Mouse (Mus musculus) myocyte (in vitro differentiated cells): Measurements from ENCODE around the gene Jph2. TPM values are rescaled to one million over a fixed set of nuclear protein-coding genes. Genes with fewer than 3 reads are reported as not detected.
A peak's percentile ranks its signal among the peaks of the same experiment; 100 is the strongest.

ENCODE experiments used
- H3K27me3 ChIP-seq: one replicate; pipeline ENCODE4 v1.6.1; 2011; ENCODE audit not compliant: control insufficient read depth, insufficient read depth, insufficient read length
- H3K36me3 ChIP-seq: one replicate; pipeline ENCODE4 v1.6.1; 2011; ENCODE audit not compliant: control insufficient read depth, insufficient read depth
- H3K4me2 ChIP-seq: one replicate; pipeline ENCODE4 v1.6.1; 2011; ENCODE audit warnings: low read depth, control low read depth
- H3K4me3 ChIP-seq: one replicate; pipeline ENCODE4 v1.5.1; 2011; ENCODE audit warnings: mild to moderate bottlenecking, control low read depth, moderate library complexity
- H3K79me2 ChIP-seq: one replicate; pipeline ENCODE4 v1.6.1; 2011; ENCODE audit not compliant: control insufficient read depth, insufficient read depth
- H3ac ChIP-seq: one replicate; pipeline ENCODE4 v1.6.1; 2011; ENCODE audit not compliant: control insufficient read depth, insufficient read length
- CEBPB ChIP-seq: IDR thresholded peaks from 2 replicates; pipeline ENCODE4 v1.6.1; 2011; ENCODE audit warnings: mild to moderate bottlenecking, moderate library complexity; ENCODE audit not compliant: poor library complexity, insufficient read depth, severe bottlenecking
- E2F4 ChIP-seq: IDR thresholded peaks from one replicate; pipeline ENCODE4 v1.6.1; 2011; ENCODE audit warnings: mild to moderate bottlenecking, control low read depth, moderate library complexity; ENCODE audit not compliant: insufficient read depth
- MAX ChIP-seq: IDR thresholded peaks from one replicate; pipeline ENCODE4 v1.6.1; 2011; ENCODE audit warnings: low read depth, mild to moderate bottlenecking, control low read depth
- MYOD1 ChIP-seq, 3 experiments: IDR thresholded peaks; one replicate each; pipeline ENCODE4 v1.6.1; 2011; ENCODE audit warnings: control low read depth in 2 of 3, low read depth in 2 of 3, mild to moderate bottlenecking in 2 of 3, moderate library complexity in 1 of 3; ENCODE audit not compliant: insufficient read length in 2 of 3, control insufficient read depth in 1 of 3
- MYOG ChIP-seq, 3 experiments: IDR thresholded peaks; one replicate each; pipeline ENCODE4 v1.6.1; 2011; ENCODE audit warnings: control low read depth in 2 of 3, low read depth in 2 of 3, mild to moderate bottlenecking in 2 of 3; ENCODE audit not compliant: insufficient read length in 2 of 3, control insufficient read depth in 1 of 3, insufficient read depth in 1 of 3
- POLR2A ChIP-seq: IDR thresholded peaks from one replicate; pipeline ENCODE4 v1.6.1; 2011; ENCODE audit warnings: low read depth, mild to moderate bottlenecking, control low read depth, moderate library complexity; ENCODE audit not compliant: insufficient read length
- POLR2AphosphoS2 ChIP-seq: IDR thresholded peaks from one replicate; pipeline ENCODE4 v1.6.1; 2011; ENCODE audit warnings: low read depth, control low read depth; ENCODE audit not compliant: insufficient read length
- REST ChIP-seq: IDR thresholded peaks from one replicate; pipeline ENCODE4 v1.6.1; 2011; ENCODE audit warnings: mild to moderate bottlenecking, control low read depth, moderate library complexity; ENCODE audit not compliant: insufficient read depth, insufficient read length
- SRF ChIP-seq: IDR thresholded peaks from one replicate; pipeline ENCODE4 v1.6.1; 2011; ENCODE audit warnings: low read depth; ENCODE audit not compliant: control insufficient read depth, insufficient read length
- TCF12 ChIP-seq: IDR thresholded peaks from one replicate; pipeline ENCODE4 v1.6.1; 2011; ENCODE audit warnings: mild to moderate bottlenecking, control low read depth; ENCODE audit not compliant: poor library complexity, insufficient read depth, severe bottlenecking
- TCF3 ChIP-seq: IDR thresholded peaks from one replicate; pipeline ENCODE4 v1.6.1; 2011; ENCODE audit warnings: low read depth, control low read depth; ENCODE audit not compliant: insufficient read length
- USF1 ChIP-seq: IDR thresholded peaks from one replicate; pipeline ENCODE4 v1.6.1; 2011; ENCODE audit warnings: low read depth, mild to moderate bottlenecking, control low read depth, moderate library complexity
- polyA plus RNA-seq: library from polyadenylated mRNA; unstranded; fragments of >200 nt; fragmentation: generic; extraction: Trizol; gene quantifications from one replicate; pipeline ENCODE4 v1.2.1, GENCODE M21; 2012; ENCODE audit warnings: missing spikeins

Gene Jph2
- polyA plus RNA-seq, 1 experiment = 217 TPM

- H3ac ChIP-seq = peak overlapping the region; percentile 81
- peaks cover 63% of the 10 kb centered on the region for H3K79me2 ChIP-seq
- peak overlapping the region; percentile 84 for H3K4me3 ChIP-seq
- H3K4me2 ChIP-seq = peak overlapping the region; percentile 87
- TF ChIP-seq TCF12 (no peak), POLR2A (peak; percentile 85), POLR2AphosphoS2 (peak; percentile 92), MAX (peak; percentile 52), USF1 (peak; percentile 94), MYOD1 (IDR thresholded peaks at IDR 0.05; ENCODE audit: control insufficient read depth in 1 of 3, insufficient read length in 2 of 3, low read depth in 2 of 3) (no peak), REST (no peak), CEBPB (no peak), E2F4 (peak; percentile 9), MYOG (IDR thresholded peaks at IDR 0.05; ENCODE audit: control insufficient read depth in 1 of 3, insufficient read depth in 1 of 3, insufficient read length in 2 of 3, low read depth in 2 of 3) (peak in 1 of 3 experiments; percentile 20), SRF (no peak), TCF3 (no peak)
- no peaks in the 10 kb centered on the region for H3K27me3 ChIP-seq
- peaks cover under 1% of the 10 kb centered on the region for H3K36me3 ChIP-seq
These were observed 21.7 kb upstream of the Jph2 start for GRCm38 (mm10) chr2:163419346-163420045.

- peak overlapping the region; percentile 84 for H3K4me3 ChIP-seq
- H3K36me3 ChIP-seq = peaks cover 6% of the 10 kb centered on the region
- H3K4me2 ChIP-seq = peak overlapping the region; percentile 93
- H3ac ChIP-seq = peak overlapping the region; percentile 81
- H3K27me3 ChIP-seq = no peaks in the 10 kb centered on the region
- peaks cover 68% of the 10 kb centered on the region for H3K79me2 ChIP-seq
- TF ChIP-seq MYOD1 (IDR thresholded peaks at IDR 0.05; ENCODE audit: control insufficient read depth in 1 of 3, insufficient read length in 2 of 3, low read depth in 2 of 3) = no peak
- no peak for TF ChIP-seq REST
- TF ChIP-seq CEBPB = no peak
- TF ChIP-seq E2F4 = no peak
- TF ChIP-seq MAX = no peak
- TF ChIP-seq USF1 = no peak
- no peak for TF ChIP-seq SRF
- TF ChIP-seq MYOG (IDR thresholded peaks at IDR 0.05; ENCODE audit: control insufficient read depth in 1 of 3, insufficient read depth in 1 of 3, insufficient read length in 2 of 3, low read depth in 2 of 3) = no peak
- TF ChIP-seq POLR2AphosphoS2 = no peak
- no peak for TF ChIP-seq TCF12
- no peak for TF ChIP-seq TCF3
- TF ChIP-seq POLR2A = no peak
These were observed 21.1 kb upstream of the Jph2 start for GRCm38 (mm10) chr2:163418841-163419345.

- TF ChIP-seq SRF (no peak), TCF3 (no peak), MYOG (IDR thresholded peaks at IDR 0.05; ENCODE audit: control insufficient read depth in 1 of 3, insufficient read depth in 1 of 3, insufficient read length in 2 of 3, low read depth in 2 of 3) (no peak), POLR2A (no peak), CEBPB (no peak), POLR2AphosphoS2 (no peak), USF1 (no peak), REST (no peak), E2F4 (no peak), TCF12 (no peak), MAX (no peak), MYOD1 (IDR thresholded peaks at IDR 0.05; ENCODE audit: control insufficient read depth in 1 of 3, insufficient read length in 2 of 3, low read depth in 2 of 3) (no peak)
These were observed 20.0 kb upstream of the Jph2 start for GRCm38 (mm10) chr2:163417830-163418229.

GRCm38 (mm10) chr2:163417026-163417425 lies 19.2 kb upstream of the Jph2 start:
- Histone ChIP-seq H3K27me3 (no peaks in the 10 kb centered on the region), H3ac (no peak overlapping the region), H3K4me2 (no peak overlapping the region), H3K79me2 (peaks cover 78% of the 10 kb centered on the region), H3K4me3 (peak overlapping the region; percentile 84), H3K36me3 (peaks cover 11% of the 10 kb centered on the region)
- TF ChIP-seq MAX (no peak), E2F4 (no peak), REST (no peak), MYOD1 (IDR thresholded peaks at IDR 0.05; ENCODE audit: control insufficient read depth in 1 of 3, insufficient read length in 2 of 3, low read depth in 2 of 3) (no peak), POLR2A (no peak)

More at GRCm38 (mm10) chr2:163417830-163418229, 20.0 kb upstream of the Jph2 start:
- Histone ChIP-seq H3K36me3 (peaks cover 11% of the 10 kb centered on the region), H3K27me3 (no peaks in the 10 kb centered on the region), H3K4me3 (peak overlapping the region; percentile 84), H3K79me2 (peaks cover 71% of the 10 kb centered on the region), H3ac (no peak overlapping the region), H3K4me2 (peak overlapping the region; percentile 93)
